Comparison of ENCODE assay signal across 10 mouse cellular contexts in the genomic region with DNA sequence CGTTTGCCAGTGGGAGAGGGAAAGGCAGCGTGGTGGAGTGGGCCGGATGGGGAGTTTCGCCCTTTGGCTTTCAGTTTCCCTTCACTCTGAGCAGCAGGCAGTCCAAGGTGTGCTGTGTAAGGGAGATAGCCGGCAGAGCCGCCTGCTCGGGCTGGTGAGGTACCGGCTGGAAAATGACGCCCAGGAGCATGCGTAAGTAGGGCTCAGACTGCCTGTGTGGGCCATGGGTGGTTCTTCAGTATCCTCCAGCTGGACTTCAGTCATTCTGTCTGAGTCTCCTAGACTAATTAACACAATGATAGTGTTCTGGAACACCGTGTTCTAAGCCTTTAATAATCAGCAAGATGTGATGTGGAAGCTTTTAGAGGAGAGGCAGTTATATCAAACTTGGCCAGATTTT. TPM values are rescaled to one million over a fixed set of nuclear protein-coding genes. Genes with fewer than 3 reads are reported as not detected.
DNase-seq lines count a peak whose midpoint lies in the region; ATAC-seq and TF ChIP-seq lines count a peak whose summit lies in the region.
"Had no signal": no experiment of that assay in that cellular context is flagged by ENCODE, and none has a peak within 500 bp of the region (broad histone marks: within the 10 kb centered on the region; RNA-seq: fewer than 3 reads in every experiment).

No protein-coding gene starts in this region.

- no peak for ATAC-seq in hindbrain, postnatal 0 days
- no peak for ATAC-seq in hindbrain, embryonic 13.5 days (ENCODE audit: low FRiP score)
- ATAC-seq in midbrain, embryonic 11.5 days (ENCODE audit: low FRiP score): no peak
- ATAC-seq in midbrain, postnatal 0 days (ENCODE audit: low FRiP score): no peak

- H3ac ChIP-seq in myocyte (ENCODE audit: control insufficient read depth, insufficient read length): peak overlapping the region; percentile 94

- DNase-seq in hindbrain, postnatal 0 days (ENCODE audit: low spot score): no peak
- DNase-seq in midbrain, embryonic 11.5 days (ENCODE audit: low spot score, missing footprints): peak; percentile 69
- DNase-seq in midbrain, postnatal 0 days (ENCODE audit: low spot score): no peak
- DNase-seq in kidney, adult 9 months: peak; percentile 90
- DNase-seq in urinary bladder, adult 2 months (ENCODE audit: low spot score): no peak
- no peak for DNase-seq in right cerebral cortex, postnatal 4 days
- DNase-seq: cerebellum, postnatal 14 days; lung, postnatal 14 days had no signal

- TF ChIP-seq CTCF in hindbrain, postnatal 0 days (IDR thresholded peaks at IDR 0.05; ENCODE audit: low read depth): no peak
- TF ChIP-seq CTCF in midbrain, postnatal 0 days (IDR thresholded peaks at IDR 0.05): no peak

- 85% methylated on average over 11 of the region's 11 CpGs for WGBS in hindbrain, postnatal 0 days
- 93% methylated on average over 11 of the region's 11 CpGs for WGBS in hindbrain, embryonic 13.5 days
- 83% methylated on average over 11 of the region's 11 CpGs for WGBS in midbrain, embryonic 11.5 days
- WGBS in midbrain, postnatal 0 days: 88% methylated on average over 11 of the region's 11 CpGs

- H3K36me3 ChIP-seq in hindbrain, postnatal 0 days (ENCODE audit: insufficient read depth, low read length): peaks cover 12% of the 10 kb centered on the region; the same call in 1 of the 2 replicates
- peaks cover 21% of the 10 kb centered on the region for H3K36me3 ChIP-seq in hindbrain, embryonic 13.5 days
- no peaks in the 10 kb centered on the region for H3K36me3 ChIP-seq in midbrain, embryonic 11.5 days (ENCODE audit: control insufficient read depth, insufficient read depth, low read length)
- H3K36me3 ChIP-seq in midbrain, postnatal 0 days (ENCODE audit: insufficient read depth, low read length): peaks cover 16% of the 10 kb centered on the region
- peaks cover 17% of the 10 kb centered on the region for H3K36me3 ChIP-seq in myocyte (ENCODE audit: control insufficient read depth, insufficient read depth)

- no peaks in the 10 kb centered on the region for H3K9me3 ChIP-seq in hindbrain, postnatal 0 days (ENCODE audit: low read length)
- no peaks in the 10 kb centered on the region for H3K9me3 ChIP-seq in hindbrain, embryonic 13.5 days
- H3K9me3 ChIP-seq in midbrain, embryonic 11.5 days (ENCODE audit: control insufficient read depth, low read length): no peaks in the 10 kb centered on the region
- H3K9me3 ChIP-seq in midbrain, postnatal 0 days (ENCODE audit: low read length): no peaks in the 10 kb centered on the region

- H3K27me3 ChIP-seq in hindbrain, postnatal 0 days (ENCODE audit: insufficient read depth, low read length): no peaks in the 10 kb centered on the region
- H3K27me3 ChIP-seq in hindbrain, embryonic 13.5 days: 0 out of 2 replicates have a peak, but pooled peaks cover under 1% of the 10 kb centered on the region
- H3K27me3 ChIP-seq in midbrain, embryonic 11.5 days (ENCODE audit: control insufficient read depth, insufficient read depth, low read length): no peaks in the 10 kb centered on the region
- H3K27me3 ChIP-seq in midbrain, postnatal 0 days (ENCODE audit: insufficient read depth, low read length): no peaks in the 10 kb centered on the region
- H3K27me3 ChIP-seq in myocyte (ENCODE audit: control insufficient read depth, insufficient read depth, insufficient read length): no peaks in the 10 kb centered on the region

- peak overlapping the region; percentile 65; the same call in 1 of the 2 replicates for H3K4me3 ChIP-seq in hindbrain, postnatal 0 days (ENCODE audit: low read length)
- H3K4me3 ChIP-seq in hindbrain, embryonic 13.5 days: no peak overlapping the region
- H3K4me3 ChIP-seq in midbrain, embryonic 11.5 days (ENCODE audit: low read depth, low read length): no peak overlapping the region
- no peak overlapping the region; the same call in 1 of the 2 replicates for H3K4me3 ChIP-seq in midbrain, postnatal 0 days (ENCODE audit: low read depth, low read length)
- H3K4me3 ChIP-seq in myocyte: peak overlapping the region; percentile 88

- H3K27ac ChIP-seq in hindbrain, postnatal 0 days: no peak overlapping the region
- no peak overlapping the region for H3K27ac ChIP-seq in hindbrain, embryonic 13.5 days
- no peak overlapping the region for H3K27ac ChIP-seq in midbrain, embryonic 11.5 days (ENCODE audit: low read depth, low read length)
- H3K27ac ChIP-seq in midbrain, postnatal 0 days (ENCODE audit: low read depth, low read length): no peak overlapping the region

- H3K4me2 ChIP-seq in hindbrain, postnatal 0 days (ENCODE audit: low read depth, low read length): peak overlapping the region; percentile 74; the same call in 1 of the 2 replicates
- no peak overlapping the region for H3K4me2 ChIP-seq in hindbrain, embryonic 13.5 days
- no peak overlapping the region for H3K4me2 ChIP-seq in midbrain, embryonic 11.5 days
- no peak overlapping the region for H3K4me2 ChIP-seq in midbrain, postnatal 0 days (ENCODE audit: low read depth, low read length, poor library complexity, severe bottlenecking)
- peak overlapping the region; percentile 97 for H3K4me2 ChIP-seq in myocyte (ENCODE audit: low read depth)

- no peak for TF ChIP-seq POLR2A in myocyte (IDR thresholded peaks at IDR 0.05; ENCODE audit: insufficient read length, low read depth)

- H3K79me2 ChIP-seq in myocyte (ENCODE audit: control insufficient read depth, insufficient read depth): peaks cover 19% of the 10 kb centered on the region

- peaks cover 4% of the 10 kb centered on the region; the same call in 1 of the 2 replicates for H3K4me1 ChIP-seq in hindbrain, postnatal 0 days (ENCODE audit: insufficient read depth, low read length)
- H3K4me1 ChIP-seq in hindbrain, embryonic 13.5 days (replicated peaks): peaks cover 14% of the 10 kb centered on the region
- H3K4me1 ChIP-seq in midbrain, embryonic 11.5 days (ENCODE audit: control insufficient read depth, insufficient read depth, low read length): peaks cover 3% of the 10 kb centered on the region; the same call in 1 of the 2 replicates
- H3K4me1 ChIP-seq in midbrain, postnatal 0 days (ENCODE audit: insufficient read depth, low read length): peaks cover 9% of the 10 kb centered on the region; the same call in 1 of the 2 replicates

- H3K9ac ChIP-seq in hindbrain, postnatal 0 days (replicated peaks; ENCODE audit: low read length): no peak overlapping the region
- no peak overlapping the region for H3K9ac ChIP-seq in hindbrain, embryonic 13.5 days
- no peak overlapping the region for H3K9ac ChIP-seq in midbrain, embryonic 11.5 days (ENCODE audit: low read length)
- no peak overlapping the region for H3K9ac ChIP-seq in midbrain, postnatal 0 days (replicated peaks; ENCODE audit: low read length, poor library complexity, severe bottlenecking)

RNA-seq across cellular contexts. Expression of gene Inpp5b, which starts 1.2 kb away (rescaled TPM):
- 15.9 and 16.0 TPM in 2 replicates for total RNA-seq in hindbrain, postnatal 0 days (2014; rRNA removed)
- 14.9 and 15.4 TPM in 2 replicates for polyA plus RNA-seq in hindbrain, postnatal 0 days (2015; fragmentation: Nextera tagmentation; extraction: Ambion mirVana)
- polyA plus RNA-seq in hindbrain, embryonic 13.5 days (2015; fragmentation: Nextera tagmentation; extraction: Ambion mirVana): 22.1 and 24.5 TPM in 2 replicates
- polyA plus RNA-seq in midbrain, embryonic 11.5 days (2014; fragmentation: Nextera tagmentation; extraction: Ambion mirVana): 24.6 and 28.2 TPM in 2 replicates
- 19.0 and 20.5 TPM in 2 replicates for total RNA-seq in midbrain, postnatal 0 days (2014; rRNA removed)
- 14.3 and 16.0 TPM in 2 replicates for polyA plus RNA-seq in midbrain, postnatal 0 days (2015; fragmentation: Nextera tagmentation; extraction: Ambion mirVana)
- 25.1 TPM for polyA plus RNA-seq in myocyte (2012; fragmentation: generic; extraction: Trizol)
- 30.0 and 34.8 TPM in 2 replicates for polyA plus RNA-seq in urinary bladder, adult 2 months (2012; rRNA removed)

RNA-seq across cellular contexts. Expression of gene Sf3a3, which starts 28.3 kb away (rescaled TPM):
- 18.7 and 33.0 TPM in 2 replicates for total RNA-seq in hindbrain, postnatal 0 days (2014; rRNA removed)
- polyA plus RNA-seq in hindbrain, postnatal 0 days (2015; fragmentation: Nextera tagmentation; extraction: Ambion mirVana): 79.7 and 87.9 TPM in 2 replicates
- polyA plus RNA-seq in hindbrain, embryonic 13.5 days (2015; fragmentation: Nextera tagmentation; extraction: Ambion mirVana): 112 and 119 TPM in 2 replicates
- polyA plus RNA-seq in midbrain, embryonic 11.5 days (2014; fragmentation: Nextera tagmentation; extraction: Ambion mirVana): 221 and 236 TPM in 2 replicates
- 32.8 and 34.3 TPM in 2 replicates for total RNA-seq in midbrain, postnatal 0 days (2014; rRNA removed)
- 73.8 and 75.9 TPM in 2 replicates for polyA plus RNA-seq in midbrain, postnatal 0 days (2015; fragmentation: Nextera tagmentation; extraction: Ambion mirVana)
- 41.6 TPM for polyA plus RNA-seq in myocyte (2012; fragmentation: generic; extraction: Trizol)
- polyA plus RNA-seq in urinary bladder, adult 2 months (2012; rRNA removed): 38.1 and 40.4 TPM in 2 replicates

RNA-seq across cellular contexts. Expression of gene Fhl3, which starts 42.3 kb away (rescaled TPM):
- 7.1 and 7.3 TPM in 2 replicates for total RNA-seq in hindbrain, postnatal 0 days (2014; rRNA removed)
- polyA plus RNA-seq in hindbrain, postnatal 0 days (2015; fragmentation: Nextera tagmentation; extraction: Ambion mirVana): 2.5 and 3.1 TPM in 2 replicates
- 2.7 and 2.9 TPM in 2 replicates for polyA plus RNA-seq in hindbrain, embryonic 13.5 days (2015; fragmentation: Nextera tagmentation; extraction: Ambion mirVana)
- polyA plus RNA-seq in midbrain, embryonic 11.5 days (2014; fragmentation: Nextera tagmentation; extraction: Ambion mirVana): 3.9 and 4.5 TPM in 2 replicates
- 5.0 and 6.9 TPM in 2 replicates for total RNA-seq in midbrain, postnatal 0 days (2014; rRNA removed)
- polyA plus RNA-seq in midbrain, postnatal 0 days (2015; fragmentation: Nextera tagmentation; extraction: Ambion mirVana): 1.7 and 2.0 TPM in 2 replicates
- polyA plus RNA-seq in myocyte (2012; fragmentation: generic; extraction: Trizol): 110 TPM
- polyA plus RNA-seq in urinary bladder, adult 2 months (2012; rRNA removed): 2.7 and 5.2 TPM in 2 replicates

RNA-seq across cellular contexts. Expression of gene Utp11, which starts 49.4 kb away (rescaled TPM):
- 4.0 and 9.0 TPM in 2 replicates for total RNA-seq in hindbrain, postnatal 0 days (2014; rRNA removed)
- 31.2 and 39.0 TPM in 2 replicates for polyA plus RNA-seq in hindbrain, postnatal 0 days (2015; fragmentation: Nextera tagmentation; extraction: Ambion mirVana)
- polyA plus RNA-seq in hindbrain, embryonic 13.5 days (2015; fragmentation: Nextera tagmentation; extraction: Ambion mirVana): 45.1 and 47.9 TPM in 2 replicates
- 66.2 and 75.4 TPM in 2 replicates for polyA plus RNA-seq in midbrain, embryonic 11.5 days (2014; fragmentation: Nextera tagmentation; extraction: Ambion mirVana)
- total RNA-seq in midbrain, postnatal 0 days (2014; rRNA removed): 10.3 and 10.9 TPM in 2 replicates
- 30.7 and 31.7 TPM in 2 replicates for polyA plus RNA-seq in midbrain, postnatal 0 days (2015; fragmentation: Nextera tagmentation; extraction: Ambion mirVana)
- polyA plus RNA-seq in myocyte (2012; fragmentation: generic; extraction: Trizol): 36.2 TPM
- 31.6 and 32.9 TPM in 2 replicates for polyA plus RNA-seq in urinary bladder, adult 2 months (2012; rRNA removed)

RNA-seq across cellular contexts. Expression of gene Mtf1, which starts 59.1 kb away (rescaled TPM):
- 7.7 and 17.3 TPM in 2 replicates for total RNA-seq in hindbrain, postnatal 0 days (2014; rRNA removed)
- polyA plus RNA-seq in hindbrain, postnatal 0 days (2015; fragmentation: Nextera tagmentation; extraction: Ambion mirVana): 23.4 and 24.7 TPM in 2 replicates
- 13.5 and 14.8 TPM in 2 replicates for polyA plus RNA-seq in hindbrain, embryonic 13.5 days (2015; fragmentation: Nextera tagmentation; extraction: Ambion mirVana)
- 12.9 and 16.7 TPM in 2 replicates for polyA plus RNA-seq in midbrain, embryonic 11.5 days (2014; fragmentation: Nextera tagmentation; extraction: Ambion mirVana)
- total RNA-seq in midbrain, postnatal 0 days (2014; rRNA removed): 7.0 and 15.5 TPM in 2 replicates
- polyA plus RNA-seq in midbrain, postnatal 0 days (2015; fragmentation: Nextera tagmentation; extraction: Ambion mirVana): 22.1 and 24.7 TPM in 2 replicates
- polyA plus RNA-seq in myocyte (2012; fragmentation: generic; extraction: Trizol): 12.9 TPM
- 9.0 and 10.1 TPM in 2 replicates for polyA plus RNA-seq in urinary bladder, adult 2 months (2012; rRNA removed)

Comparison
In these comparisons a context has a peak if more than half of its experiments do, and no peak if none do; other contexts are left out.
1. DNase-seq: peak in midbrain, embryonic 11.5 days (single experiment) and kidney, adult 9 months (single experiment); none in hindbrain, postnatal 0 days (single experiment), midbrain, postnatal 0 days (single experiment), urinary bladder, adult 2 months (single experiment) and right cerebral cortex, postnatal 4 days (single experiment).
2. H3K4me2 ChIP-seq: peak in hindbrain, postnatal 0 days (single experiment) and myocyte (single experiment); none in hindbrain, embryonic 13.5 days (single experiment), midbrain, embryonic 11.5 days (single experiment) and midbrain, postnatal 0 days (single experiment).
3. H3K4me3 ChIP-seq: peak in hindbrain, postnatal 0 days (single experiment) and myocyte (single experiment); none in hindbrain, embryonic 13.5 days (single experiment), midbrain, embryonic 11.5 days (single experiment) and midbrain, postnatal 0 days (single experiment).
4. RNA of gene Fhl3, which starts 42.3 kb away (polyA plus RNA-seq): 110 TPM in myocyte (single experiment); 3.9 to 4.5 TPM in midbrain, embryonic 11.5 days, 2.5 to 3.1 TPM in hindbrain, postnatal 0 days, 2.7 to 2.9 TPM in hindbrain, embryonic 13.5 days, 2.7 to 5.2 TPM in urinary bladder, adult 2 months and 1.7 to 2.0 TPM in midbrain, postnatal 0 days; every median in the first group is over 10 times any median in the second.